In genomic region chr12:86035586-86035985, GRCm38 (mm10) we compare ENCODE assay signal across 34 mouse cellular contexts. TPM values are rescaled to one million over a fixed set of nuclear protein-coding genes. Genes with fewer than 3 reads are reported as not detected.
"Had no signal": no experiment of that assay in that cellular context is flagged by ENCODE, and none has a peak within 500 bp of the region (broad histone marks: within the 10 kb centered on the region; RNA-seq: fewer than 3 reads in every experiment).

No protein-coding gene starts in this region.

- H3K4me3 ChIP-seq: limb, embryonic 10.5 days; limb, embryonic 12.5 days; limb, embryonic 13.5 days; limb, embryonic 15.5 days; liver, embryonic 12.5 days; liver, embryonic 13.5 days; liver, embryonic 15.5 days; lung, embryonic 15.5 days; megakaryocyte, embryonic 14.5 days; midbrain, embryonic 10.5 days; midbrain, embryonic 12.5 days; midbrain, embryonic 13.5 days; midbrain, embryonic 15.5 days; myocyte had no signal

- DNase-seq: liver; liver, embryonic 13.5 days; liver, postnatal 0 days; lung, adult 18-20 months; lung, adult 2 months; lung, embryonic 14.5 days; lung, postnatal 10 days; lung, postnatal 14 days; lung, postnatal 36 days; lung, postnatal 4 days; midbrain, embryonic 14.5 days had no signal

- H3K4me2 ChIP-seq: limb, embryonic 13.5 days; limb, embryonic 15.5 days; liver, embryonic 11.5 days; liver, embryonic 12.5 days; liver, embryonic 13.5 days; liver, embryonic 15.5 days; lung, embryonic 14.5 days; lung, embryonic 15.5 days; midbrain, embryonic 11.5 days; midbrain, embryonic 12.5 days; midbrain, embryonic 13.5 days; midbrain, embryonic 15.5 days had no signal

- H3K27me3 ChIP-seq: limb, embryonic 12.5 days; limb, embryonic 13.5 days; limb, embryonic 15.5 days; liver, embryonic 12.5 days; liver, embryonic 13.5 days; liver, embryonic 15.5 days; lung, embryonic 15.5 days; midbrain, embryonic 12.5 days; midbrain, embryonic 13.5 days; midbrain, embryonic 15.5 days had no signal

- H3K27ac ChIP-seq: liver, embryonic 12.5 days; liver, embryonic 13.5 days; liver, embryonic 14.5 days; liver, embryonic 15.5 days; macrophage; midbrain, embryonic 12.5 days; midbrain, embryonic 13.5 days; midbrain, embryonic 15.5 days had no signal

- H3K36me3 ChIP-seq: limb, embryonic 12.5 days; limb, embryonic 13.5 days; limb, embryonic 15.5 days; liver, embryonic 12.5 days; liver, embryonic 13.5 days; liver, embryonic 15.5 days; lung, embryonic 15.5 days; midbrain, embryonic 10.5 days; midbrain, embryonic 12.5 days; midbrain, embryonic 13.5 days; midbrain, embryonic 15.5 days had no signal

- H3K9ac ChIP-seq: limb, embryonic 13.5 days; limb, embryonic 15.5 days; liver, embryonic 12.5 days; liver, embryonic 13.5 days; liver, embryonic 14.5 days; liver, embryonic 15.5 days; liver, postnatal 0 days; lung, embryonic 14.5 days; lung, embryonic 15.5 days; midbrain, embryonic 12.5 days; midbrain, embryonic 13.5 days; midbrain, embryonic 15.5 days had no signal

- ATAC-seq: liver, embryonic 12.5 days; liver, postnatal 0 days; lung, postnatal 0 days; midbrain, embryonic 15.5 days; midbrain, embryonic 16.5 days had no signal

- H3K9me3 ChIP-seq: limb, embryonic 10.5 days; limb, embryonic 12.5 days; limb, embryonic 13.5 days; limb, embryonic 15.5 days; liver, embryonic 12.5 days; liver, embryonic 13.5 days; liver, embryonic 15.5 days; lung, embryonic 15.5 days; megakaryocyte, embryonic 14.5 days; midbrain, embryonic 10.5 days; midbrain, embryonic 12.5 days; midbrain, embryonic 13.5 days; midbrain, embryonic 15.5 days had no signal

RNA-seq across cellular contexts. Expression of gene Tgfb3, which starts 43.3 kb away (rescaled TPM):
- total RNA-seq: megakaryocyte progenitor cell, adult 5-6 weeks; megakaryocyte, adult 5-6 weeks; megakaryocyte-erythroid progenitor cell, adult 5-6 weeks had no signal

RNA-seq across cellular contexts. Expression of gene Ift43, which starts 46.8 kb away (rescaled TPM):
- total RNA-seq: megakaryocyte-erythroid progenitor cell, adult 5-6 weeks; monocyte, adult 5-6 weeks had no signal
